Mouse (Mus musculus) v-Abl transformed pro-B cells (cell line): ENCODE measurements around the gene Plppr1.
"Not testable (repeated sequence)": the region's sequence is repeated elsewhere in the genome, so short reads cannot be mapped to it uniquely, and the experiment has no call there.

Experiments
- in situ Hi-C, 2 experiments: fragments of 400-800 bp; cut with MboI; formaldehyde crosslinking; loops; one replicate each; pipeline ENCODE4 v1.15.1; 2025; ENCODE audit not compliant: unreplicated experiment in 2 of 2

Plppr1 gene

DNA sequence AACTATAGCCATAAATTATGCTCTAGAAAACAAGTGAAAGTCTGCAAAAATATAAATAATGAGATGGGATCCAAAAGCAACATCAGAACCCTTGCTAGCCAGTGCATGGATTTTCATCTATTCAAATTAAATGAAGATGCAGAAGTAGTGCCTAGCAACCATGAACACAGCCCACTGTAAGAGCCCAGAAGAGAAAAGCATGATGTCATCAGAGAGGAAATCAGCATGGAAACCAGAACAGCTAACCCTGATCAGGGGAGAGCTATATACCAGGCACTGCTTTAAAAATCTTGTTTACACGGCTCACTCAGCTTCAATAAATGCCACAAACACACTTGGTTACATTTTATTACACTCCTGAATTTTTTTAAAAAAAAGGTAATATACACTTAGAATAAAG lies 288.9 kb downstream of the Plppr1 start:
- in situ Hi-C loops, result not testable (repeated sequence)

DNA sequence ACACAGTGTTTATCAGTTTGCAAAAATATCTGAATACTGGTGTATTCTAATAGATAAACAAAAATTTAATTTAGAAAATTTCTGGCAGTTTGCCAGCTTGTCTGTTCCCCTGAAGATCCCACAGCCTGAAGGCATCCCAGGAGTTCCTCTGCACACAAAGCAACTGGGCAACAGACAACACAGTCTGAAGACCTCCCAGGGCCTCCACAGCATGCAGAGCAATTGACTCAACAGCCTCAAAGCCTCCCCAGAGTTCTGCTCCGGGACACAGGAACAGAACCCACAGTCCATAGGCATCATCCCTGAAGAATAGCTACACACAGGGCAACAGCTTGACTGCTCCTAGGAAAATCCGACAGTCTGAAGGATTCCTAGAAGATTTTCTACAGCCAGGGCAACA lies 289.6 kb downstream of the Plppr1 start:
- in situ Hi-C loops, result no loop called here

DNA sequence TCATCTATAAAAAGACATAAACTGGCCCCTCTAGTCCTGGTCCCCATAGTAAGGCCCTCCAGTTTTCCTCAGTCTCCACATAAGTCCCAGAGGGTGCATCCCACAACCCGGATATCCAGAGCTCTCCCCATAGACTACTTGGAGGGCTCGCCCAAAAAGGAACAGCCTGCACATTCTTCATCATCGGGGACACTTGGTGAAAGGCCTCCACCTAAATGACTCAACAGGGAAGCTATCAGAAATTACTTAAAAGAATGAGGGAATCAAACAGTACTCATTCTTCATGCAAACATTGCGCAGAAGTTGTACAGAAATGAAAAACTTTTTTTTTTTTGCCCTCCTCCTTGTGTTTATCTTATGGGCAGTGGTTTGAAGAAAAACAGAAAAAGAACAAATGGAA lies 291.4 kb downstream of the Plppr1 start:
- in situ Hi-C loops, result no loop called here

DNA sequence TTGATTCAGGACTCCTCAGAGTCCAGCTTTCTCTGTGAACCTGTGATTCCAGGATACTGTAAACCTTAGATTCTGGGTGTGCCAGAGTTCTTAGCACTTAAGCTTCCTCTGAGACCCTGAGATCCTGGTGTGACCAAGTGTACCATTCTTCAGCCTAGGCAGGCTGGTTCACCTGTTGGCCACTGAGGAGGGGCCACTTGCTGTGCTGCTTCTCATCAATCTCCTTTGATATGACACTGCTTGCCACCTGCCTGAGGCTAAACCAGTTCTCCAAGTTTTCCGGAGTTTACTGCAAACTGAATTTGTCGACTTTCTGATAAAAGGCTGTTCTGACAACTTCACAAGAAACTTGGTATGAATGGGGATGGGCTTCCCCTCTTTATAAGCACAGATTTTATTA lies 298.0 kb downstream of the Plppr1 start:
- in situ Hi-C loops, result no loop called here

DNA sequence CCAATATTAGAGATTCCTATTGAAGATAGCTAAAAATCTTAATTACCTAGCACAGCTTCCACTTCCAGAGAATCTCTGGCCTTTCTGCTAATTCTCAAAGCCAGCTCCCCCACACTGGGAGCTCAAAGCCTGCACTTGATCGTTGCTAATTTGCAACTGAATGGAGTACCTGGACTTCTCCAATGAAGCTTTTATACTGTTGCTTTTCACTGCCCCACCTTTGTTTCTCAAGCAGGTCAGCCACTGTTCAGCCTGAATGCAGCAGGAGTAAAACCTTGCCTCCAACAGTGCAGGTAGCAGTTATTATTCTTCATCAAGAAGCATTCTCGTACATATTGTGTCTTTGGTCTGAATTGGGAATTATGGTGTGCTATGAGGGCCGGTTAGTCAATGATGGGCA lies 309.0 kb downstream of the Plppr1 start:
- in situ Hi-C loops, result not testable (repeated sequence)

DNA sequence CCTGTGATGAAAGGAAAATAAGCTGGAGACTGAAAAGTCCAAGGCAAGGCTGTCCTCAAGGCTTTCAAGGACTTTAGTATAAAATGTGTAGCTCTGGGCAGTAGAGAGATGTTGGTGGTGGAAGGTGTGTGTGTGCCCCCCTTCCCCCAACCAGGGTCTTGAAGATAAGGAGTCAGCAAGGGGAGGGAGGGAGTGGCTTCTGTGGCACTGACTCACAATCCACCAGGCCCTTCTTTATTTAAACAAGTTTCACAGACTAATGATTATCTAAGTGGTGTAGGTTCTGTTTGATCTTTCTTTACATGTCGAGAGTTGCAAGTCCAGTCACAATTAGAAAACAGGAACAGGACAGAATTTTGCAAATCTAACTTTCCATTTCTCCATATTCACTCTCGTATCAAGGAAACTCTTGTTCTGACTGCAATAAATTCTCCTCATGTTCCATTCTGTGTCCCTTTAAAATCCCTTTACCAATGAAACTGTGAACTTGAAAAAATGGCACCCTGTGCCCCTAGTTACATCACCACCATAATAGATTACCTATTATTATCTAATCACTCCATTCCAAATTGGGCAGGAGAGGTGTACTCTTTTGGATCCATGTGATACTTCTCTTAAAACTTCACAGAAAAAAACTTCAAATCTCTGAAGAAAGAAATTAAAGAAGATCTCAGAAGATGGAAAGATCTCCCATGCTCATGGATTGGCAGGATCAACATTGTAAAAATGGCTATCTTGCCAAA lies 324.7 kb downstream of the Plppr1 start:
- in situ Hi-C loops, result not testable (repeated sequence)

DNA sequence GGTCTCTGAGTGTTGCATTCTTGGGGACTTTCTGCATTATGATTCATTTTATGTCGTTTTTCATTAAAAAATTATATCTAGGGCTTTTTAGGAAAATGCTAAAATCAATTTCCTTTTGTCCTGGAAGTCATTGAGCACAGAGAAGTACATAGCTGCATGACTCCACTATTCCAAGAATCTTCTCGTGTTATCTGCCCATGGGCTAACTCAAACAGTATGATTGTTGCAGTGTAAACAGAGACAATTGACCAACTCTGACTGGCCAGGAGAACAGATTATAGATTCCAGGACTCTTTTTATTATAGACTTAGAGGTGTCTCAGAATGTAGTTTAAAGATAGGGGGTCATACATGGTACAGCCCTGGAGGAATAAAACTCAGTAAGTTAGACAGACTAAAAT lies 327.8 kb downstream of the Plppr1 start:
- in situ Hi-C loops, result no loop called here
